Mouse (Mus musculus) midbrain, embryonic 13.5 days (tissue): ENCODE measurements around the gene Gper1. TPM values are rescaled to one million over a fixed set of nuclear protein-coding genes. Genes with fewer than 3 reads are reported as not detected.
A peak's percentile ranks its signal among the peaks of the same experiment; 100 is the strongest.

ENCODE experiments used
- ATAC-seq: fragments of 200-750 bp; cut with Nextera tagmentation; 2 replicates; pipeline ENCODE4 v1.8.0; 2017; ENCODE audit warnings: mild to moderate bottlenecking, moderate TSS enrichment, moderate library complexity
- H3K27ac ChIP-seq: fragments of 300-500 bp; sonication (generic); 2 replicates; pipeline ENCODE4 v1.5.1; 2015; ENCODE audit warnings: inconsistent platforms, mild to moderate bottlenecking, moderate library complexity
- H3K27me3 ChIP-seq: fragments of 300-500 bp; sonication (generic); 2 replicates; pipeline ENCODE4 v1.6.1; 2015; ENCODE audit warnings: mild to moderate bottlenecking, inconsistent platforms
- H3K36me3 ChIP-seq: fragments of 300-500 bp; sonication (generic); 2 replicates; pipeline ENCODE4 v1.6.1; 2015; ENCODE audit warnings: mild to moderate bottlenecking, inconsistent platforms
- H3K4me1 ChIP-seq: fragments of 300-500 bp; sonication (generic); replicated peaks from 2 replicates; pipeline ENCODE4 v1.6.1; 2015; ENCODE audit warnings: inconsistent platforms
- H3K4me2 ChIP-seq: fragments of 300-500 bp; sonication (generic); replicated peaks from 2 replicates; pipeline ENCODE4 v1.6.1; 2015; ENCODE audit warnings: moderate library complexity, mild to moderate bottlenecking, inconsistent platforms
- H3K4me3 ChIP-seq: fragments of 300-500 bp; sonication (generic); replicated peaks from 2 replicates; pipeline ENCODE4 v1.5.1; 2015; ENCODE audit warnings: mild to moderate bottlenecking, inconsistent platforms
- H3K9ac ChIP-seq: fragments of 300-500 bp; sonication (generic); replicated peaks from 2 replicates; pipeline ENCODE4 v1.6.1; 2015; ENCODE audit warnings: mild to moderate bottlenecking, inconsistent platforms
- H3K9me3 ChIP-seq: fragments of 300-500 bp; sonication (generic); 2 replicates; pipeline ENCODE4 v1.6.1; 2016; ENCODE audit warnings: mild to moderate bottlenecking, inconsistent platforms
- WGBS: fragments of 180-500 bp; shearing (Covaris S2); methylation state at CpG from one replicate; pipeline ENCODE4 v1.1.7; 2015; 5-methylcytosine and 5-hydroxymethylcytosine counted together
- polyA plus RNA-seq: library from polyadenylated mRNA; unstranded; fragments of >200 nt; fragmentation: Nextera tagmentation; extraction: Ambion mirVana; gene quantifications from 2 replicates; pipeline ENCODE4 v1.2.1, GENCODE M21; 2015

Gene Gper1
- polyA plus RNA-seq, 1 experiment from 2014 or later, result 7.5 TPM

DNA sequence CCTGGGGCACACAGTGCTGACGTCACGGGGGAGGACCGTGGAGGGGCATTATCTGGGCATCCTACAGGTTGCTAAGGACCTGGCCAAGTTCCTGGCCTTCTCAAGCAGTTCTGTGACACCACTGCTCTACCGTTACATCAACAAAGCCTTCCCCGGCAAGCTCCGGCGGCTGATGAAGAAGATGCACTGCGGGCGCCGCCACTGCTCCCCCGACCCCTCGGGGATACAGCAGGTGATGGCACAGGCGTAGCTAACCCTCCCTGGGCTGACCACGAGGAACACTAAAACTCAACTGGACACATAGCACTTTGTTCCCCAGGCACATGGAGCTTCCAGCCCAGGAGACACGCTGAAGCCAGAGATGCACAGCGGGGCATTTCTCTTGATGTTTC, 29.8 kb upstream of the Gper1 start:
- H3K27me3 ChIP-seq, result no peaks in the 10 kb centered on the region
- no peak overlapping the region for H3K4me3 ChIP-seq
- 88% methylated on average over 16 of the region's 16 CpGs for WGBS
- no peaks in the 10 kb centered on the region for H3K36me3 ChIP-seq
- no peak overlapping the region for H3K27ac ChIP-seq
- ATAC-seq, result no peak
- no peak overlapping the region for H3K4me2 ChIP-seq
- no peak overlapping the region for H3K9ac ChIP-seq
- H3K4me1 ChIP-seq, result peaks cover 7% of the 10 kb centered on the region; the same call in 1 of the 2 replicates
- H3K9me3 ChIP-seq, result no peaks in the 10 kb centered on the region

DNA sequence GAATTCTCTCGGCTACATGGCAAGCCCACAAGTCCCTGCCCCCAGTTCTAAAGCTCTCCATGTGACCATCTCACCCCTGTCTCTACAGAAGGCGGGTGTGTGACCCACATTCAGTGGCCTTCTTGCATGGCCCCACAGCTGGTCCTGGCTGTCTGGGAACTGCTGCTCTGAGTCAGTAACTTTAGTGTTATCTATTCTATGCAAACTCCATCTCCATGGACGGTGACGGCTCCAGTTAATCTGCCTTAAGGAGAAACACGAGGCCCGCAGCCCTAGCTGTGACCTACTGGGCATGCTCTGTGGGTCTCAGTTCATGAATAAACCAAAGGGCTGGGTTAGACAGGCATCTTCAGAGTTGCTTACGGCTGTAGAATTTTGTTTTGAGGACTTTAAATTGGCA, 28.6 kb upstream of the Gper1 start:
- WGBS, result 62% methylated on average over 7 of the region's 7 CpGs
- no peak for ATAC-seq
- no peak overlapping the region for H3K4me2 ChIP-seq
- H3K27me3 ChIP-seq, result no peaks in the 10 kb centered on the region
- H3K9ac ChIP-seq, result no peak overlapping the region
- H3K4me3 ChIP-seq, result no peak overlapping the region
- no peaks in the 10 kb centered on the region for H3K36me3 ChIP-seq
- H3K27ac ChIP-seq, result no peak overlapping the region
- 0 out of 2 replicates have a peak, but pooled peaks cover 7% of the 10 kb centered on the region for H3K4me1 ChIP-seq
- no peaks in the 10 kb centered on the region for H3K9me3 ChIP-seq

DNA sequence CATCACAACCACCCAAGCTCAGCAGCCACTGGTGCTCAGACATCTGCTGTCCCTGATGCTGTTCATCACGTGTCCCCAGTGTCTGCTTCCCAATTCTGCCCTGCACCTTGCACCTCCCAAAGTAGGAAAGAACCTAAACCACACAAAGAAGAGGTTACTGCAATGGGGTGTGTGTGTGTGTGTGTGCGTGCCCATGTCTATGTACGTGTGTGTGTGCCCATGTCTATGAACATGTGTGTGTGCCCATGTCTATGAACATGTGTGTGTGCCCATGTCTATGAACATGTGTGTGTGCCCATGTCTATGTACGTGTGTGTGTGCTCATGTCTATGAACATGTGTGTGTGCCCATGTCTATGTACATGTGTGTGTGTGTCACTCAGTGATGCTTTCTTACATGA, 27.4 kb upstream of the Gper1 start:
- ATAC-seq, result no peak

DNA sequence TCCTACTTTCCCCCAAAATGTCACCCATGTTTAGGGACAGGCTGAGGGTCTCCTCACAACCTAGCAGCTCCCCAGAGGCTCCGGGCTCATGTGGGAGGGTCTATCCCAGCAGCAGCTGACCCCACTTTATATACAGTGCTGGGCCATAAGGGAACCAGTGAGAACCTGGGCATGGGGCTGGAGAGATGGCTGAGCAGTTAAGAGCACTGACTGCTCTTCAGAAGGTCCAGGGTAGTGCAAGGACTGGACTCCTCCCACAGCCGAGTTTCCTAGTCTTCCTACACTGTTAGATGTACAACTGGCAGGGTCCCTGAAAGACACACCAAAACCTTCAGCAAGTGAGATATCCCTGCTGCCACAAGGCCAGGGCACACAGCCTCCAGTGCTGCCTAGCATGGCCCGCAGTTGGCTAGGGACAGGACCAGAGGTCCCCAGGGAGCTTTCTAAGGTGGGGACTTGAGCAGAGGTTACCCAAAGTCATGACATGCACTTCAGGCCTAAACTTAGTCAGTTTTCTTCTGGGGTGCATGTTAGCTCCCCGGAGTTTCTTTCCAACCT, 25.5 kb upstream of the Gper1 start:
- 0 out of 2 replicates have a peak, but pooled peaks cover 4% of the 10 kb centered on the region for H3K4me1 ChIP-seq
- H3K4me2 ChIP-seq, result no peak overlapping the region
- no peak overlapping the region for H3K4me3 ChIP-seq
- H3K27ac ChIP-seq, result no peak overlapping the region
- H3K9me3 ChIP-seq, result no peaks in the 10 kb centered on the region
- peak; percentile 16; the same call in 1 of the 2 replicates for ATAC-seq
- H3K9ac ChIP-seq, result no peak overlapping the region
- no peaks in the 10 kb centered on the region for H3K27me3 ChIP-seq
- H3K36me3 ChIP-seq, result no peaks in the 10 kb centered on the region
- 93% methylated on average over 4 of the region's 4 CpGs for WGBS

More for the DNA sequence above, 27.4 kb upstream of the Gper1 start:
- Histone ChIP-seq H3K4me3 (no peak overlapping the region), H3K36me3 (no peaks in the 10 kb centered on the region), H3K4me1 (0 out of 2 replicates have a peak, but pooled peaks cover 4% of the 10 kb centered on the region), H3K9me3 (no peaks in the 10 kb centered on the region), H3K9ac (no peak overlapping the region), H3K27me3 (no peaks in the 10 kb centered on the region), H3K4me2 (no peak overlapping the region), H3K27ac (no peak overlapping the region)
- WGBS, result 91% methylated on average over 4 of the region's 4 CpGs

DNA sequence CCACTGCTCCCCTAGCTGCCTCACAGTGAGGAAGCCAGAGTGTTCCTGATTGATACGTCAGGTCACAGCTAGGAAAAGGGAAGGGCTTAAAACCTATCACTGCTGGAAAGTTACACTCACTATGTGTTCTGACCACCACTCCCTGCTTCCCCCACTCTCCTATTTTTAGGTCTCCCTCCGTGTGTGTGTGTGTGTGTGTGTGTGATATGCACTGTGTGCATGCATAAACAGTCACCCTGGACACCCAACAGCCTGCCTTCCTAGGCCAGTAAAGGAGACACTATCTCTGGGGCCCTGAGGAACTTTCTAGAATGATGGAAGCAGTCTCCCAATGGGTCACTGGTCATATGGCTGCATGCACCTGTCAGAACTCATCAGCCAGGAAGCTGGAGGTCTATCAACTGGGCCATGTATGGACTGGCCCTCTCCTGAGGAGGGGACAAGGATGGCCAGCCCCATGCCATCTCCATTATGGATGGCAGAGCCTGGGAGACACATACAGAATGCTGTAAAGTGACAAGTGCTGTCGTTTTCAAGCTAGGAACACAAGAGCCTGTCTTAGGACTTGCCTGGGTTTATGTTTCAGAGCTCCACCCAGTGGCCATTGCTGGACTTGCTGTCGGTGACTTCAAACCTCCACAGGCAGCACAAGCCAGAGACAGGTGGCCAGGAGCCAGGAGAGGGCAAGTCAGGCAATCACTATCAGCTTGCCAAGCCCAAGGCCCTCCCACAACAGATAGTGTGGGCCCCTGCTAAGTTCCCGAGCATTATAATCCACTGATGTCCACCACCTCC, 24.8 kb upstream of the Gper1 start:
- 44% methylated on average over 5 of the region's 5 CpGs for WGBS
- 0 out of 2 replicates have a peak, but pooled peaks cover 4% of the 10 kb centered on the region for H3K4me1 ChIP-seq
- no peak overlapping the region for H3K9ac ChIP-seq
- no peaks in the 10 kb centered on the region for H3K9me3 ChIP-seq
- no peak overlapping the region for H3K4me2 ChIP-seq
- H3K4me3 ChIP-seq, result no peak overlapping the region
- peak; percentile 83 for ATAC-seq
- no peaks in the 10 kb centered on the region for H3K27me3 ChIP-seq
- no peak overlapping the region for H3K27ac ChIP-seq
- no peaks in the 10 kb centered on the region for H3K36me3 ChIP-seq

DNA sequence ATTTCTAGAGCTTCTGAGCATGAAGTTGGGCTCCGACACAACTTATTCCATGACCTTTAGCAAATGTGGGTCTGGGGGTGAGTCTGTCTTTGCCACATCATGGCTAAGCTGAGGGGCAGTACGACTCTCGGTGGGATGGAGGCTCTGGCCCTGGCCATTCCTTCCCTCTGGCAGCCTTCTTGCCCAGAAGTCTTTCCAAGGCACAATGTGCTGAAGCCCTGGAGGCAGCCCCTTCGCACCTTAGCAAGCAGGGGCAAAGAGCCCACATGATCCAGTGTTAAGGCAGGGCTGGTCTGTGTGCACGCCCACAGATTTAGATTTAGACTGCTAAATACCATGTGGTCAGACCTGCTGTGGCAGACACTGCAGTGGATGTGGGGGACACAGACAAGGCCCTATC, 24.2 kb upstream of the Gper1 start:
- Histone ChIP-seq H3K36me3 (no peaks in the 10 kb centered on the region), H3K9ac (no peak overlapping the region), H3K4me3 (no peak overlapping the region), H3K4me1 (0 out of 2 replicates have a peak, but pooled peaks cover 4% of the 10 kb centered on the region), H3K27me3 (no peaks in the 10 kb centered on the region), H3K4me2 (no peak overlapping the region), H3K9me3 (no peaks in the 10 kb centered on the region), H3K27ac (no peak overlapping the region)
- ATAC-seq, result peak; percentile 17; the same call in 1 of the 2 replicates
- 84% methylated on average over 5 of the region's 5 CpGs for WGBS

DNA sequence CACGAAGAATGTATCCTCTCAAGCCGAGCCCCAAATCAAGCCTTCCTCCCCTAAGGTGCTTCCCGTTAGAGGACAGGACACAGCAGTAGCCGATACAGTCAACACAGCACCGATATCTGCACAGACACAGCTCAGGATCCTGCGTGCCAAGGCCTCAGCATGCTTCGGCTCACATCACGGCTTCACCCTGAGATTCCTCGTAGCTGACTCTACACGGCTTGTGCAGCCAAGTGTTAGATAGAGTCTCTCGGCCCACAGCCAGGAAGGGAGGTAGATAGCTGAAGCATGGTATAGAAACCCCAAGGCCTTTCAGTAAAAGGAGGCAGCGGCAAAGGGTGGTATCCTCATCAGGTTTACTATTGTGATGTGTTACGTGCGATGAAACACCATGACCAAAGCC, 23.0 kb upstream of the Gper1 start:
- Histone ChIP-seq H3K9ac (no peak overlapping the region), H3K27me3 (no peaks in the 10 kb centered on the region), H3K9me3 (no peaks in the 10 kb centered on the region), H3K4me3 (no peak overlapping the region), H3K4me2 (no peak overlapping the region), H3K4me1 (0 out of 2 replicates have a peak, but pooled peaks cover 4% of the 10 kb centered on the region), H3K27ac (no peak overlapping the region), H3K36me3 (no peaks in the 10 kb centered on the region)
- WGBS, result 91% methylated on average over 14 of the region's 14 CpGs
- ATAC-seq, result no peak

DNA sequence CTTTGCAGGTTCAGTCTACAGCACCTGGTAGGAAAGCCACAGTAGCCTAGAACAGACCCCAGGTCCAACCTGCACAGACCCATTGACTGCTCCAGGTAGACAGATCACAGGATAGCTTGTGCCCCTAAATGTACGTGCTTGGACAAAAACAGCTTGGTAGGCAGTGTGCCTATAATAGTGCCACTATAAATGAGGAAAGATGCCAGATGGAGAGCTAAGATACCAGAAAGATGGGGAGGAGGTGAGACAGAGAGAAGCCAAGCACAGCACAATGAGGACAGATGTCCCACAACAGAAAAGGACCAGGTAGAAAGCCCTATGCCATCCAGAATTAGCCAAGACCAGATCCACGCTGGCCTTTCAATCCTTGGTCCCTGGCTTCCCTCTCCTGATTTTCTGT, 20.8 kb upstream of the Gper1 start:
- WGBS, result 92% methylated on average over 2 of the region's 2 CpGs
- no peaks in the 10 kb centered on the region for H3K27me3 ChIP-seq

DNA sequence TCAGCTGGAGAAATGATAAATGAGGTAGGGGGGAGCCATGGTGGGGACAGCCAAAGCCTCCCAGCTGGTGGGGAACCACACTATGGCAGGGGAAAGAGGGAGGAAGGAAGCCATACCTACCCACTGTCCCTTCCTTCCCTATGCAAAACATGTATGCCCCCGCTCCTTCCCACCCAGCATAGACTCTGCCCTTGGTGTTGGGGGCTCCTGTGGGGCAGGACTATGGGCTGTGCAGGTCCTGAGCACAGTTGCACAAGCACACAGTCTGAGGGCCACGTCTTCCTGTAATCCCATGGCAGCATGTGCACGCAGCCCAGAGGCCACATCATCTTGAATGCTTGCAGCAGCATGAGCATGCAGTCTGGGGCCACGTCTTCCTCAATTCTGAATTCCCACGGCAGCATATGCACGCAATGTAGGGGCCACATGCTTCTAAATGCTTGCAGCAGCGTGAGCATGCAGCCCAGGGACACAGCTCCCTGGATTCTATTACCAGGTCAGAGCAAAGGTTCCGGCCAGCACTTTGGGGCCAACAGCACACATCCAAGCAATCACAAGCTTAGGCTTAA, 19.2 kb upstream of the Gper1 start:
- no peak overlapping the region for H3K4me2 ChIP-seq
- H3K4me3 ChIP-seq, result no peak overlapping the region
- H3K4me1 ChIP-seq, result 0 out of 2 replicates have a peak, but pooled peaks cover 5% of the 10 kb centered on the region
- ATAC-seq, result no peak
- no peaks in the 10 kb centered on the region for H3K27me3 ChIP-seq
- no peak overlapping the region for H3K27ac ChIP-seq
- H3K36me3 ChIP-seq, result no peaks in the 10 kb centered on the region
- no peaks in the 10 kb centered on the region for H3K9me3 ChIP-seq
- H3K9ac ChIP-seq, result no peak overlapping the region
- 90% methylated on average over 8 of the region's 8 CpGs for WGBS

More for the DNA sequence above, 20.8 kb upstream of the Gper1 start:
- no peak overlapping the region for H3K4me3 ChIP-seq
- H3K4me1 ChIP-seq, result 0 out of 2 replicates have a peak, but pooled peaks cover 5% of the 10 kb centered on the region
- no peak overlapping the region for H3K27ac ChIP-seq
- ATAC-seq, result no peak
- no peak overlapping the region for H3K4me2 ChIP-seq
- no peaks in the 10 kb centered on the region for H3K9me3 ChIP-seq
- no peaks in the 10 kb centered on the region for H3K36me3 ChIP-seq
- no peak overlapping the region for H3K9ac ChIP-seq

DNA sequence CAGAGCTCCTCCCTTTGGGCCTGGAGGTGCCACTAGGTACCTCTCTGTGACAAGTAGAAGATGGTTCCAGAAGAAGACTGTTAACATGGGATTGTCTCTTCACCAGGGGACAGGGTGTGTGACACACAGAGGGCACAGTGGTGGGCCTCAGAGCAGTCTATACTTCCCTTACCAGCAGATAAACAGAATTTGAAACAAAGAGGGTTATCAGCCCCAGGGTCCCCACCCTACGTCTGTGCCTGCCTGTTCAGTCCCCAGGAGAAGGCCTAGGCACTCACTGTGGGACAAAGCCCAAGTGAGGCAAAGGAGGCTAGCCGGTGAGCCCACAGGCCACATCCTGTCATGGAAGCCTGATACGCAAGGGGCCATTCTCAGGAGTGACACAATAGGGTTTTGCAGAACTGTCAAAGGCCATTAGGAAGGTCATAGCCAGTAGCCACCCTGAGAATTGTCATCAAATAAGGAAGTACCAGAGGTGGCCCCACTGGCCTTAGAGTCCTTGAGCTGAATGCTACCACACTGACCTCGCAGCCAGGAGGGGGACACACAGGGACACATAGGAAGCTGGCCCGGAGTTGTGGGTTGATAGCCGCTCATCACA, 18.1 kb upstream of the Gper1 start, which contains the start of gene C130050O18Rik:
Gene C130050O18Rik (plus strand): TSS at position 480 of the 601 bp plus-strand sequence.
- Histone ChIP-seq H3K9ac (no peak within 1 kb of the TSS), H3K36me3 (no peaks in the 10 kb centered on the region), H3K27me3 (no peaks in the 10 kb centered on the region), H3K27ac (no peak within 1 kb of the TSS), H3K4me3 (no peak within 1 kb of the TSS), H3K4me2 (no peak within 1 kb of the TSS), H3K4me1 (0 out of 2 replicates have a peak, but pooled peaks cover 4% of the 10 kb centered on the region), H3K9me3 (no peaks in the 10 kb centered on the region)
- no peak for ATAC-seq
- 87% methylated on average over 6 of the region's 6 CpGs for WGBS

DNA sequence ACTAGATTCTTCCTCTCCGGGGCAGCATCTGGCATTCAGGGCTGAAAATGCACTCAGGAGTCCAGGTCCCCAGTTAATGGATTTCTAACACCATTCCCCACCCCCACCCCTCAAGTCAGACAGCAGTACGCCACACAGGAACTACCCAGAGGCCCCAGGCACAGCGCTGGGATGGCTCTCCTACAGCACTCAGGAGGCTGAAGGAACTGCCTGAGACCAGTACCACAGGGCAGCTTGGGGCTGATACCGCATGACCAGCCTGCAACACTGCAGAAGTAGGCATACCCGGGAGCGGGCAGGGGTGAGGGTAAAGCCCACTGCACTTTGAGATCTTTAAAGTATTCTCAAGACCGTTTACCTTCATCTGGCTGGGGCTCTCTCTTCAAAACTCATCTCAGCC, 17.5 kb upstream of the Gper1 start:
- Histone ChIP-seq H3K4me3 (no peak overlapping the region), H3K4me2 (no peak overlapping the region), H3K27ac (no peak overlapping the region), H3K36me3 (no peaks in the 10 kb centered on the region), H3K27me3 (no peaks in the 10 kb centered on the region), H3K9me3 (no peaks in the 10 kb centered on the region), H3K4me1 (0 out of 2 replicates have a peak, but pooled peaks cover 4% of the 10 kb centered on the region), H3K9ac (no peak overlapping the region)
- ATAC-seq, result no peak
- 84% methylated on average over 7 of the region's 7 CpGs for WGBS

DNA sequence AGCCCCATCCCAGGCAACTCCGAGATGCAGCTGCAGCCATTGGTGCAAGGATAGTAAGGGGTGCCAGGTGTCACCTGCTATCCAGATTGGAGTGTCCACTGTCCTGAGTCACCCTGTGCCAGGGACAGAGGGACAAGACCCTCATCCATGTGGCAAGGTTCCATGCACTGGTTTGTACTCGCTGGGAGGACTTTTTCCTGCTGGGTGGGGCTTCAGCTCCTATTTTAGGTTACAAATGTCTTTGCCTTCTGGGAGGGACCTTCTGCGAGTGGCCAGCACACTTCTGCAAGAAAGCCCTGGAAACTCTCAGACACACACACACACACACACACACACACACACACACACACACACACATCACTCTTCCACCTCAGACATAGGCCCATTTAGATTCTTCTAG, 17.0 kb upstream of the Gper1 start:
- H3K27me3 ChIP-seq, result no peaks in the 10 kb centered on the region
- no peak overlapping the region for H3K4me2 ChIP-seq
- H3K4me3 ChIP-seq, result no peak overlapping the region
- no peak for ATAC-seq
- no peak overlapping the region for H3K27ac ChIP-seq
- no peak overlapping the region for H3K9ac ChIP-seq
- H3K4me1 ChIP-seq, result 0 out of 2 replicates have a peak, but pooled peaks cover 4% of the 10 kb centered on the region
- H3K9me3 ChIP-seq, result no peaks in the 10 kb centered on the region
- H3K36me3 ChIP-seq, result no peaks in the 10 kb centered on the region
- 75% methylated on average over 3 of the region's 3 CpGs for WGBS
